Mouse (Mus musculus) c-Kit-negative CD71-positive TER-119-positive erythroid progenitor cells, embryonic 14.5 days (primary cell): Measurements from ENCODE around the gene Trmt44.
"Not testable (repeated sequence)": the region's sequence is repeated elsewhere in the genome, so short reads cannot be mapped to it uniquely, and the experiment has no call there.

Experiments used
- DNase-seq: peaks from one replicate; pipeline ENCODE4 v3.0.0-alpha.2; 2013; ENCODE audit warnings: low read depth, low spot score

Gene Trmt44

DNA sequence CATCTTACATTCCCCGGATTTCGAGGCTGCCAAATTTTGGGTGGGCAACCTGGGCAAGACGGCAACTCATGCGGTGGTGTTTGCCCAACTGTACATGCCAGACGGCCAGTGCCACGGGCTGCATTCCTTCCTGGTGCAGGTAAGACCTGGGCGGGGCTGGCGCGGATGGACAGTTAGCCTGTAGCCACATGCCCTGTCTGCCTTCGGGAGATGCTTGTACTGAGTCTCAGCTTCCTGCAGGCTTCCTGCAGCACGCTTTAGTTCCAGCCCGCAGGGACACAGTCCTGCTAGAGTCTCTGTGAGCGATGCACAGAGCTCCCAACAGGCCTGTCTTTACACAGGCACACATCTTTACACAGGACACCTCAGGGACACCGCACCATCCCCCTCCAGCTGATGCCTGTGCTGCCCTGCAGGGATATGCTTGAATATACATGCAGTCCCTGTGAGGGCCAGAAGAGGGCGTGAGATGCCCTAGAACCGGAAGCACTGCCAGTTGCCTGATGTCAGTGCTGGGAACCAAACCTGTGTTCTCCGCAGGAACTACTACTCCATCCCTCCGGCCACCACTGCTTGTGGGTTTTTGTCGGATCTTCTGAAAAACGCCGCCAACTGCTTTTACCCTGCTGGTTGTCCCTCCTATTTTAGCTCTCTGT lies 17.3 kb upstream of the Trmt44 start:
- no peak for DNase-seq

- DNase-seq = no peak
Measured at GRCm38 (mm10) chr5:35591497-35591896, 16.6 kb upstream of the Trmt44 start.

DNA sequence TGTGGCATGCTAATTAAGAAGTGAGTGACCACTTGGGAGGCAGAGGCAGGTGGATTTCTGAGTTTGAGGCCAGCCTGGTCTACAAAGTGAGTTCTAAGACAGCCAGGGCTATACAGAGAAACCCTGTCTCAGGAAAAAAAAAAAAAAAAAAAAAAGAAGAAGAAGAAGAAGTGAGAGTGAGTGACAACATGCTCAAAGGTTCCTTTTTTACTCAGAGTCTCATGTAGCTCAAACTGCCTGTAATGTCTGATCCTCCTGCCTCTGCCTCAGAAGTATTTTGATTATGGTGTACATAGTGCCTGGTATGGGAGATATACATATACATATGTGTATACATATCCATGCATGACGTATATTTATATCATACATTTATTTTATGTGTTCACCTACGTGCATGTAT lies 9.4 kb upstream of the Trmt44 start:
- DNase-seq = not testable (repeated sequence)

GRCm38 (mm10) chr5:35583221-35583783 lies 8.4 kb upstream of the Trmt44 start:
- DNase-seq = peak; percentile 27

DNA sequence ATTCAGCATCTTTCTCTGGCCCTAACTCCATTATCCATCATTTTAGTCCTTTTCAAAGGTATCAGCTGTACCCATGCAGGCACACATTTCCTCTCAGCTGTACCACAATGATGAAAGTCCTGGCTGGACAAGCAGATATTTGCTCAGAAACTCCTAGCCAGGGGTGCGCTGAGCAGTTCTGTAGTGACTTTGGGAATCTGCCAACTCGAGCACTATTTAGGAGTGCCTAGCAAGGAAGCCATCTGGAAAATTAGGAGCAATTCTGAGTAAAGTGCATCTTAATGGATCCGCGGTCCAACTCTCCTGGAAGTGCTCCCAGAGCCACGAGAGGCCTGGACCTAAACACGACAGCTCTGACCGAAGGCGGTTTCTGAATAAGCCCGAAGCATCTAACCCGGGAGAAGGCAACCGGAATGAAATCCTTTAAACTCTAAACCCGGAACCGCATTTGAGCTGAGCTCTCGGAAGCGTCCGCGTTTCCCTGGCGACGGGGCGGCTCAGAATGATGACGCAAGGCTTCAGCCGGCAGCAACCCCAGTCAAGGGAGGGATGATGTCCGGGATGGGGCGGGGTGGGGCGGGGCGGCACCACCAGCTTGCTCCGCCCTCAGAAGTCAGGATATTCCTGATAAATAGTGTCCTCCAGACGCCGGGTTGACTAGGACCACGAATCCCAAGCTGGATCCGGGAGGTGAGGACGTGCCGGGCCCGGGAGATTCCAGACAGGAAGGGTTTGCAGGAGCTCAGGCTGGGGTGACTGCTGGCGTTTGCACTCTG lies 7.8 kb upstream of the Trmt44 start, which contains the start of gene Acox3:
Gene Acox3, plus strand, starts transcription at position 596 of the 776 bp plus-strand sequence.
- DNase-seq = peak; percentile 81

DNA sequence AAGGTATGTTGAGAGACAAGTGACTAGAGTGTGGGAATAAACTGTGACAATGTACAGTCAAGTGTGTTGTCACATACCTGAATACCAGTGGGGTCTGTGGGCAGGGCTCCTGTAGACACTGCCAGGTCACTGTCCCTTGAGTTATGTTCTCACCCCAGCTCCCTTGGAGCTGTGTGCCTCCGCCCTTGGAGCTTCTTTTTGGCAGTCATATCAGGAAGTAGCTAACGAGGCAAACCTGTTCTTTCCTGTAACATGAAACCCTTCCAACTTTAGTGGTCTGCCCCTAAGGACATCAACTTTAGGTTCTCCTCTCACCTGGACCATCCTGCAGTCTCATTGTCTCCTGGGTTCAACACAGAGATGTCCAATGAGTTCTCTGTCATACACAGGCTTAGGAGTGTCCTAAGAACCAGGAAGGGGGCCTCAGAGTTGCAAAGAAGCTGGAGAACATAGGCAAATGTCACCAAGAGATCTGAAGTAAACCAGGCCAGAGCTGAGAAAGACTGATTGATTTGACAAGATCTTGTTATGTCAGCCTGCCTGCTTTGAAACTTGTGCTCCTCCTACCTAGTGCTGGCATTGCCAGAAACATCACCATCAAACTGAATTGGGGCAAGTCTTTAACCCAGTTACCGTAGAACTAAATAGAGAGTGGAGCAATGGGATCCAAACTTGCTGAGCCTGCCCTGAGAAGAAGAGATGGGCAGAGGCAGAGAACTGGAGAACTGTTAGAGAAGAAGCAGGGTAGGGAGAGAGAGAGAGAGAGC lies 5.5 kb upstream of the Trmt44 start:
- no peak for DNase-seq

- DNase-seq = no peak
Measured at GRCm38 (mm10) chr5:35579247-35579893, 4.5 kb upstream of the Trmt44 start.

- DNase-seq = no peak
Measured at GRCm38 (mm10) chr5:35578411-35578810, 3.5 kb upstream of the Trmt44 start.

- no peak for DNase-seq
Measured at GRCm38 (mm10) chr5:35576409-35577020, 1.6 kb upstream of the Trmt44 start.

DNA sequence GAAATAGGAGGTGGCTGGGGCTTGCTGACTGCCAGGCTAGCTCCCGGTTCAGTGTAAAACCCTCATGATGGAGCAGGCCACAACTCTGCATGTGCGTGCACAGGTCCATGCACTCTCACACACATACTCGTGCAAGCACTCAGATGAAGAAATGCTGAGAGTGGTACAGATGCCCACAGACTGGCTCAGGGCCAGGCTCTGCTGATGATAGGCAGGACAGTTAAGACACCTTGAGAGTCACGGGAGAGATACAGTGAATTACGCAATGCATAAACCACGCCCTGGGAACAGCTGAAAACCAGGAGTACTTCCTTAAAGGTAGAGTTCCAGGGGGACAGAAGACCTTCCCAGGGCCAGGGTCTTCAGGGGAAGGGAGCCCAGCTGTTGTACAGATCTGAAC lies 3.3 kb downstream of the Trmt44 start:
- DNase-seq = no peak

DNA sequence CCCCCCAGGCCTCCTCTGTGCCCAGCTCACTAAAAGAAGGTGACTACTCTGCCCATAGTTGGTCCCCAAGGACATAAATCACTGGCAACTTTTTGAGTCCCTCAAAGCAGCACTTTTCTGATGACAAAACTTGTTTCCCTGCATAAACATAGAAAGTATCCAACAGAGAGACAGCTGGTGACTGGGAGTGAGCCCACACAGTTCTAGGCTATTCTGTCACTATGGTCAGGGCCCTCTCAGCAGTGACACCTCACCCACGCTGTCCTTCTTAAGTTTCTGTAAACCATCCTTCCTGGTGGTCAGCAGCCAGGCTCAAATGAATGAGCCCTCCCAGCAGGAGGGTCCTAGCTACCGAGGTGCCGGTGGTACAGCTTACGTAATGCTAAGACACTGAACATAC lies 8.2 kb downstream of the Trmt44 start:
- no peak for DNase-seq

- no peak for DNase-seq
Measured at GRCm38 (mm10) chr5:35565217-35565616, 9.7 kb downstream of the Trmt44 start.

DNA sequence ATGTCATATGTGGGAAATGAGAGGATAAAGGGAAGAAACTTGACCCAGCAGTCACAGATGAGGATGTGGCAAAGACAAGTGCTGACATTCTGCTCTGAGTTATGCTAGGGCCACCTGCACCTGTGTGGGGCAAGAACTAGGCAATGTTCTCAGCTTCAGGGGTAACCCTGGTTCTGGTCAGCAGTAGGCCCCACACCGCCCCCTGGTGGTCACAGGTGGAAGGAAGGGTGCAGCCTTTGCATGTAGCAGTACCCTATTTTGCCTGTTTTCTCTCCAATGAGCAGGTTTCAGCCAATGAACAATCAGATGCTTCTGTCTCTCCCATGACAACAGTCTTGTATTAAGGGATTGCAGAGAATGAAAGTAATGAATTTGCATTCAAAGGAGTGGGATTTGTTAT lies 11.4 kb downstream of the Trmt44 start:
- peak; percentile 31 for DNase-seq

DNA sequence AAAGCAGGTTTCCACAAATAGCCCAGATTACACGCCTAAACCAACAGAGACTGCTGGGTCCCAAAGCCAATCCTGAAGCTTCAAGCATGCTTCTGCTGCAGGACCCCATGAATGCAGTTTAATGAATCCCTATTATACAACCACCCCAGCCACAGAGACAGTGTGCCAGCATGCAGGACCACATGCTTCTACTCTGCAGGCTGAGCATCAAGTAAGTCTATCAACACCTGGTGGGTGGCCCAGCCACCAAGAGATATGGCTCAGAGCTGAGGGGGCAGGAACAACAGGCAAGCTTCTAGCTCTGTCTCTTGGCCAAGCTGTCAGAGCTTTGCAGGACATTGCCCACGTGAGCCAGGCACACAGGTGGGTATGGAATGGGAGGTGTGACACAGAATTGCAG lies 12.3 kb downstream of the Trmt44 start:
- no peak for DNase-seq

GRCm38 (mm10) chr5:35559447-35559846 lies 15.4 kb downstream of the Trmt44 start:
- no peak for DNase-seq

DNA sequence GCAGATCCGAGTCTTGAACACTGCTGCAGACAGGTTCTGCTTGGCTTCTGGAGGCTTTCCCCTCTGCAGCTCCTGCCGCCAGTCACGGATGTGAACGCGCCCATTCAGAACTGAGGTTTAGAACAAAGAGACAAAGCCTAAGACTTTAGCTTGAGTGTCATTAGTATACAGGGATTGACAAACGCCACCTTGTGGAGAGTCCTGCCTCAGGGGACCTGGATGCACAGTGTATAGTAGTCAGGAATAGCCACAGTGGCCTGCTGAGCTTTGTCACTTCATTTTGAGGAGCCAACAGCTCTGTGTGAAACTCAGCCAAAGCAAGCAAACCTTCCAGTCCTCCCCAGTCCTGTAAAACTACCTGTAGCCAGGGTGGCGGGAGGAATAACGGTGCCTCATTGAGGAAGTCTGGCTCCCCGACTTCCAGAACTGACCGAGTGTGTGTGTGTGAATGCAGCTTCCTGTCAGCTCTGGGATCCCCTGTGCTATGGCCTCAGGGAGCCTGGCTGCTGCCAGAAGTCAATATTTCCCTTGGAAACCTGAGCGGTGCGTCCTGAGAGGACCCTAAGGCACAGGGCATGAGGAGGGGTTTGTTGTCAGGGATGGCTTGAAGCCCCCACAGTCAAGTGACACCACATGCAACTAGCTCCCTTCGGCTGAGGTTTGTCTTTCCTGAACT lies 16.8 kb downstream of the Trmt44 start:
- DNase-seq = no peak

- DNase-seq = no peak
Measured at GRCm38 (mm10) chr5:35556393-35556792, 18.5 kb downstream of the Trmt44 start.

- no peak for DNase-seq
Measured at GRCm38 (mm10) chr5:35552838-35553539, 21.9 kb downstream of the Trmt44 start.

GRCm38 (mm10) chr5:35551855-35552837 lies 22.7 kb downstream of the Trmt44 start:
- DNase-seq = no peak
